In the genomic region with DNA sequence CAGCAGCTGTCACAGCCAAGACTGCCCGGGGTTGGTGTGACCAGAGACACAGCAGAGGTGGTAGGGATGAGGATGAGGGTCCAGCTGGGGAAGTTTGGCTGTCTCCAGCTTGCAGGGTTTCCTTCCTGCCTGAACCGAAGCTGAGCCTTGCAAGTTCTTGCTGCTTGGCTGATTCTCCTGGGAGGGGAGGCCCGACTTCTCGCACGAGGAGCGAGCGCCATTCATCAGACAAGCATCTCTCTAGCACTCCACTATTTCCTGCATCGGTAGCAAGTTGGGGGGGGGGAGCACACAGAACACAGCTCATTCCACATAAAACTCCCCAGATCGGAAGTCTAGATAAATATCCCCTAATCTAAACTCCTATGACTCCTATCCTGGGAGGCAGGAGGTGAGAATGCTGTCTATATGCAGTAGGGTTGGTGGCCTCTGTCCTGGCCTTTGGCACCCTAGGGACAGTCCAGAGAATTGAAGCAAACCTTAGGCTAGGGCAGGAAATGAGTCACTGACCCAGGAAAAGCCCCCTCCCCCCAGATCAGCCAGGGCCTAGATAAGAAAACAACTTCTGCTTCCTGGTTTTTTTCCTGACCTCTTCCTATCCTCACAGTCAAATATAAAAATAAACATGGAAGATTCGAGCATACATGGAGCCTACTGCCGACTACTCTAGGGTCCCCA, we compare ENCODE assay signal across 8 mouse cellular contexts. TPM values are rescaled to one million over a fixed set of nuclear protein-coding genes. Genes with fewer than 3 reads are reported as not detected.
DNase-seq lines count a peak whose midpoint lies in the region; ATAC-seq and TF ChIP-seq lines count a peak whose summit lies in the region.

No protein-coding gene starts in this region.

- peak overlapping the region; percentile 59 for H3K9ac ChIP-seq in heart, embryonic 12.5 days
- peak overlapping the region; percentile 38 for H3K9ac ChIP-seq in kidney, embryonic 15.5 days

- no peaks in the 10 kb centered on the region for H3K9me3 ChIP-seq in heart, embryonic 12.5 days (replicated peaks)
- no peaks in the 10 kb centered on the region for H3K9me3 ChIP-seq in kidney, embryonic 15.5 days (replicated peaks)

- 13% methylated on average over 11 of the region's 11 CpGs for WGBS in heart, embryonic 12.5 days
- WGBS in kidney, embryonic 15.5 days: 6% methylated on average over 11 of the region's 11 CpGs

- no peak for TF ChIP-seq CTCF in C2C12 (IDR thresholded peaks at IDR 0.05; ENCODE audit: control insufficient read depth, insufficient read depth, insufficient read length)

- peak overlapping the region; percentile 58 for H3ac ChIP-seq in C2C12 (ENCODE audit: control insufficient read depth, insufficient read length, low read depth)

- peaks cover 76% of the 10 kb centered on the region for H3K79me2 ChIP-seq in C2C12 (ENCODE audit: control insufficient read depth, insufficient read depth)

- peaks cover 44% of the 10 kb centered on the region for H3K36me3 ChIP-seq in C2C12 (ENCODE audit: control insufficient read depth, insufficient read depth)
- H3K36me3 ChIP-seq in heart, embryonic 12.5 days: peaks cover 23% of the 10 kb centered on the region
- H3K36me3 ChIP-seq in kidney, embryonic 15.5 days: peaks cover 20% of the 10 kb centered on the region

- no peak for ATAC-seq in heart, embryonic 12.5 days (ENCODE audit: insufficient number of reproducible peaks, low FRiP score)
- ATAC-seq in kidney, embryonic 15.5 days (replicated peaks; ENCODE audit: low FRiP score): peak; percentile 16; the same call in 1 of the 2 replicates

- H3K4me3 ChIP-seq in C2C12 (ENCODE audit: insufficient read depth, poor library complexity, severe bottlenecking): peak overlapping the region; percentile 62
- H3K4me3 ChIP-seq in brown adipose tissue, adult 24 weeks (ENCODE audit: insufficient read depth, low read depth, low read length): 0 out of 2 replicates have a peak overlapping the region, but pooled peaks have one; percentile 5
- peak overlapping the region; percentile 15; the same call in 1 of the 2 replicates for H3K4me3 ChIP-seq in heart, embryonic 12.5 days
- H3K4me3 ChIP-seq in kidney, embryonic 15.5 days (replicated peaks): 0 out of 2 replicates have a peak overlapping the region, but pooled peaks have one; percentile 12

- H3K79me3 ChIP-seq in C2C12 (ENCODE audit: low read depth): peaks cover 65% of the 10 kb centered on the region

- H3K4me1 ChIP-seq in brown adipose tissue, adult 24 weeks (ENCODE audit: control insufficient read depth, insufficient read depth, insufficient read length, low read length): peaks cover 15% of the 10 kb centered on the region
- peaks cover 82% of the 10 kb centered on the region for H3K4me1 ChIP-seq in heart, embryonic 12.5 days (replicated peaks)
- peaks cover 84% of the 10 kb centered on the region for H3K4me1 ChIP-seq in kidney, embryonic 15.5 days

- peak overlapping the region; percentile 70 for H3K27ac ChIP-seq in brown adipose tissue, adult 24 weeks (replicated peaks; ENCODE audit: low read depth, low read length)
- H3K27ac ChIP-seq in heart, embryonic 12.5 days (ENCODE audit: poor library complexity, severe bottlenecking): peak overlapping the region; percentile 92
- peak overlapping the region; percentile 95 for H3K27ac ChIP-seq in kidney, embryonic 15.5 days

- H3K27me3 ChIP-seq in C2C12 (ENCODE audit: control insufficient read depth, insufficient read depth, insufficient read length): no peaks in the 10 kb centered on the region
- H3K27me3 ChIP-seq in heart, embryonic 12.5 days (replicated peaks): no peaks in the 10 kb centered on the region
- no peaks in the 10 kb centered on the region for H3K27me3 ChIP-seq in kidney, embryonic 15.5 days

- H3K4me2 ChIP-seq in heart, embryonic 12.5 days: peak overlapping the region; percentile 57
- peak overlapping the region; percentile 48 for H3K4me2 ChIP-seq in kidney, embryonic 15.5 days

- peak; percentile 38 for DNase-seq in lung, postnatal 14 days
- DNase-seq in thymus, postnatal 14 days: peak; percentile 50
- no peak for DNase-seq in cerebellum, adult 11 months
- DNase-seq in right cerebral cortex, postnatal 14 days: no peak

TF ChIP-seq in C2C12, 6 proteins besides CTCF, POLR2A, EP300 and RAD21:
- TF ChIP-seq MYOD1 (IDR thresholded peaks at IDR 0.05; ENCODE audit: control insufficient read depth, insufficient read length, low read depth): peak; percentile 50
- TF ChIP-seq CEBPB (IDR thresholded peaks at IDR 0.05; ENCODE audit: low read depth): no peak
- TF ChIP-seq MYOG (IDR thresholded peaks at IDR 0.05; ENCODE audit: control insufficient read depth, extremely low read depth, insufficient read length): no peak
- no peak for TF ChIP-seq USF1 (IDR thresholded peaks at IDR 0.05; ENCODE audit: low read depth)
TF ChIP-seq in C2C12: peak in this region for 1.

RNA-seq across cellular contexts. Expression of a gene that starts 4.4 kb away (rescaled TPM):
- polyA plus RNA-seq in C2C12 (2012; fragmentation: generic; extraction: Trizol): 206 TPM
- 10.7 and 14.1 TPM in 2 replicates for polyA plus RNA-seq in brown adipose tissue, adult 24 weeks (2012; ENCODE audit: insufficient read depth, insufficient read length, missing spikeins)
- 6.2 TPM in 2 replicates for polyA plus RNA-seq in heart, embryonic 12.5 days (2016; fragmentation: Nextera tagmentation; extraction: Ambion mirVana)
- 8.4 and 12.4 TPM in 2 replicates for polyA plus RNA-seq in kidney, embryonic 15.5 days (2015; fragmentation: Nextera tagmentation; extraction: Ambion mirVana)

RNA-seq across cellular contexts. Expression of a gene that starts 9.6 kb away (rescaled TPM):
- polyA plus RNA-seq in C2C12 (2012; fragmentation: generic; extraction: Trizol): 71.6 TPM
- polyA plus RNA-seq in brown adipose tissue, adult 24 weeks (2012; ENCODE audit: insufficient read depth, insufficient read length, missing spikeins): 19.2 and 21.2 TPM in 2 replicates
- 100.0 and 100 TPM in 2 replicates for polyA plus RNA-seq in heart, embryonic 12.5 days (2016; fragmentation: Nextera tagmentation; extraction: Ambion mirVana)
- polyA plus RNA-seq in kidney, embryonic 15.5 days (2015; fragmentation: Nextera tagmentation; extraction: Ambion mirVana): 171 and 175 TPM in 2 replicates

RNA-seq across cellular contexts. Expression of a gene that starts 11.5 kb away (rescaled TPM):
- 29.7 TPM for polyA plus RNA-seq in C2C12 (2012; fragmentation: generic; extraction: Trizol)
- 20.9 and 27.6 TPM in 2 replicates for polyA plus RNA-seq in brown adipose tissue, adult 24 weeks (2012; ENCODE audit: insufficient read depth, insufficient read length, missing spikeins)
- polyA plus RNA-seq in heart, embryonic 12.5 days (2016; fragmentation: Nextera tagmentation; extraction: Ambion mirVana): 58.4 and 61.5 TPM in 2 replicates
- 78.5 and 81.9 TPM in 2 replicates for polyA plus RNA-seq in kidney, embryonic 15.5 days (2015; fragmentation: Nextera tagmentation; extraction: Ambion mirVana)

RNA-seq across cellular contexts. Expression of a gene that starts 36.7 kb away (rescaled TPM):
- polyA plus RNA-seq in C2C12 (2012; fragmentation: generic; extraction: Trizol): 13.8 TPM
- polyA plus RNA-seq in brown adipose tissue, adult 24 weeks (2012; ENCODE audit: insufficient read depth, insufficient read length, missing spikeins): 9.0 and 15.7 TPM in 2 replicates
- polyA plus RNA-seq in heart, embryonic 12.5 days (2016; fragmentation: Nextera tagmentation; extraction: Ambion mirVana): 17.3 and 20.2 TPM in 2 replicates
- polyA plus RNA-seq in kidney, embryonic 15.5 days (2015; fragmentation: Nextera tagmentation; extraction: Ambion mirVana): 29.6 and 33.7 TPM in 2 replicates

RNA-seq across cellular contexts. Expression of a gene that starts 48.3 kb away (rescaled TPM):
- 0.01 TPM for polyA plus RNA-seq in C2C12 (2012; fragmentation: generic; extraction: Trizol)
- polyA plus RNA-seq in brown adipose tissue, adult 24 weeks (2012; ENCODE audit: insufficient read depth, insufficient read length, missing spikeins): 0.52 TPM in 1 of 2 replicates, not detected in the other
- polyA plus RNA-seq in heart, embryonic 12.5 days (2016; fragmentation: Nextera tagmentation; extraction: Ambion mirVana): 0.23 and 0.36 TPM in 2 replicates
- 0.62 and 0.69 TPM in 2 replicates for polyA plus RNA-seq in kidney, embryonic 15.5 days (2015; fragmentation: Nextera tagmentation; extraction: Ambion mirVana)

Comparison
In these comparisons a context has a peak if more than half of its experiments do, and no peak if none do; other contexts are left out.
1. H3K4me3 ChIP-seq: peak in every context shown above with its lines; median percentile 62 in C2C12; 15 in heart, embryonic 12.5 days; 12 in kidney, embryonic 15.5 days; 5 in brown adipose tissue, adult 24 weeks.
2. DNase-seq: peak in lung, postnatal 14 days (single experiment) and thymus, postnatal 14 days (single experiment); none in cerebellum, adult 11 months (single experiment) and right cerebral cortex, postnatal 14 days (single experiment).
3. RNA of a gene that starts 4.4 kb away (polyA plus RNA-seq): 206 TPM in C2C12 (single experiment); 8.4 to 12.4 TPM in kidney, embryonic 15.5 days, 10.7 to 14.1 TPM in brown adipose tissue, adult 24 weeks and 6.2 TPM in heart, embryonic 12.5 days; every median in the first group is over 10 times any median in the second.
4. Peak in every context shown above with its lines, with median percentiles within 50 percentile points of each other: H3K27ac ChIP-seq.